Mouse (Mus musculus) v-Abl transformed pro-B cells (cell line): ENCODE measurements around the gene Hsbp1.

ENCODE experiments used
- in situ Hi-C, 2 experiments: fragments of 400-800 bp; cut with MboI; formaldehyde crosslinking; loops; one replicate each; pipeline ENCODE4 v1.15.1; 2025; ENCODE audit not compliant: unreplicated experiment in 2 of 2

Hsbp1 gene

DNA sequence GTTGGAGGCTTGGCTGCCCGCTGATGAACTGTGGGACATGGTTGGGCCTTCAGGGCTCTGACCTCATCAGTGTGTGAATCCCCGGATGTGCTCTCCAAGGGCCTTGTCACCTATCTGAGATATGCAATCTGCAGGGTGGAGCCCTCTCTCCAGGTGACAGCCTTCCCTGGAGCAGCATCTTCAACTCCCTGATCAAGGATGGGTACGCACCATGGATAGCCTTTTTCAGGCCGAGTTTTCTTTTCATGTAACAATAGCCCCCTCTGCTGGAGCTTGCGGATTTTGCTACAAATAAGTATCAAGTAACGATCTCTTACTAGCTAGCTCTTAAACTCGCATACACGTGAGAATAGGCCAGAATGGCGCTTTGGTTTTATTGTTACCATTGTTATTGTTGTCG lies 40.2 kb downstream of the Hsbp1 start:
- in situ Hi-C loops = loop anchor here (5.0 to 10.0 kb wide), 5 partner anchors 72 to 300 kb away; partner anchors contain the start of gene Taf1c (in 1 of the 2)

DNA sequence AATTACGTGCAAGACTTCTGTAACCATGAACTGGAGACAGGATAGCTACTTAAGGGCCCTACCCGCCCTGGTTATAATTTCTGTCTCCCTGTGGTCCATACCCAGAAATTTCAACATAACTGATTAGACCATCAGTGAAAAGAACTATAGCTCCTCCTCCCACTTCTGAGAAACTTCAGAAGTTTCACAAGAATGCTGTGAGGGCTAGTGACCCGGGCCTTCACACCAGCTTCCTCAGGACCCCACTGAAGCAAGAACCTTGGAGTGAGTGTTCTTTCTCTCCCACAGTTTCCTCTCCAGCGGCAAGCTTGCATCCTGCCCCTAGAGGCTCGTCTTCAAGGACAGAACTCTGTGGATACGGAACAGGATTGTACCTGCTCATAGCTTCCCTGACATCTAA lies 41.6 kb downstream of the Hsbp1 start:
- in situ Hi-C loops = loop anchor here (10.0 kb wide), 3 partner anchors 161 to 299 kb away; partner anchors contain the start of gene Taf1c (in 1 of the 2)

DNA sequence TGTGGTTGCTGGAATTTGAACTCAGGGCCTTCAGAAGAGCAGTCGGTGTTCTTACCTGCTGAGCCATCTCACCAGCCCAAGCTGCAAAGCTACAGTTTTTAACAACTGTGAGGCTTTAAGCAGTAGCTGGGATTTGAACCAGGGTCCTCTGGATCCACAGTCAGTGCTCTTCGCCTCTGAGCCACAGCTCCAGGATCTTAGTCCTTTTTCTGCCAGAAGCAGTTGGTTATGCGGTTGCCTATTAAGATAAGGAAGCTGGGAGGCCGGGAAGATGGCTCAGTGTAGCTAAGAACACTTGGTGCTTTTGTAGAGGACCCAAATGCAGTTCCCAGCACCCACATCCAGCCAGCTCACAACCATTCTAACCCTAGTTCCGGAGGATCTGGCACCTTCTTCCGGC lies 42.7 kb downstream of the Hsbp1 start:
- in situ Hi-C loops = loop anchor here (10.0 kb wide), 3 partner anchors 162 to 298 kb away; partner anchors contain the start of gene Taf1c (in 1 of the 2)

GRCm38 (mm10) chr8:119394097-119394496 lies 49.8 kb downstream of the Hsbp1 start:
- in situ Hi-C loops = no loop called here

DNA sequence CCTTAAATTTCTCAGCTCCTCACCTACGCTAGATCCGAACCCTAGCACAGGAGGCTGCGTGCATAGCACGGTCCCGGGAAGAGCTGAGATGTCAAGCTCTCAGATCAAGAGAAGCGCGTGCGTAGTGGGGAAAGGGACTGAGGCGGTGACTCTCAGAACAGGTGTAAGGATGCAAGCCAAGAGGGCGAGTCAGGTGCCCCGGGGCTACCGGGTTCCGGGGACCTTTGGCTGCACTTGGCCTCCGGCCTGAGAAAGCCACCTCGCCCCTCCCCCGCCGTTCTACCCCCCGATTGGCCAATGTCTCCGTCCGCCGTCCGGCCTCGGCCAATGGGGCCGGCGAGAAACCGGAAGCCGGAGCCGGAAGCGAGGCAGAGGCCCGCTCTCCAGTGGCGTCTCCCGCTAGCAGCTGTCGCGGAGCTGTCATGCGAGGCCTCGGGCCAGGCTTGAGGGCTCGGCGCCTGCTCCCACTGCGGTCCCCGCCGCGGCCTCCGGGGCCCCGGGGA lies 50.3 kb downstream of the Hsbp1 start, which contains the start of gene Mlycd:
Mlycd (plus strand) TSS at position 355 of the 503 bp plus-strand sequence.
- in situ Hi-C loops = no loop called here

DNA sequence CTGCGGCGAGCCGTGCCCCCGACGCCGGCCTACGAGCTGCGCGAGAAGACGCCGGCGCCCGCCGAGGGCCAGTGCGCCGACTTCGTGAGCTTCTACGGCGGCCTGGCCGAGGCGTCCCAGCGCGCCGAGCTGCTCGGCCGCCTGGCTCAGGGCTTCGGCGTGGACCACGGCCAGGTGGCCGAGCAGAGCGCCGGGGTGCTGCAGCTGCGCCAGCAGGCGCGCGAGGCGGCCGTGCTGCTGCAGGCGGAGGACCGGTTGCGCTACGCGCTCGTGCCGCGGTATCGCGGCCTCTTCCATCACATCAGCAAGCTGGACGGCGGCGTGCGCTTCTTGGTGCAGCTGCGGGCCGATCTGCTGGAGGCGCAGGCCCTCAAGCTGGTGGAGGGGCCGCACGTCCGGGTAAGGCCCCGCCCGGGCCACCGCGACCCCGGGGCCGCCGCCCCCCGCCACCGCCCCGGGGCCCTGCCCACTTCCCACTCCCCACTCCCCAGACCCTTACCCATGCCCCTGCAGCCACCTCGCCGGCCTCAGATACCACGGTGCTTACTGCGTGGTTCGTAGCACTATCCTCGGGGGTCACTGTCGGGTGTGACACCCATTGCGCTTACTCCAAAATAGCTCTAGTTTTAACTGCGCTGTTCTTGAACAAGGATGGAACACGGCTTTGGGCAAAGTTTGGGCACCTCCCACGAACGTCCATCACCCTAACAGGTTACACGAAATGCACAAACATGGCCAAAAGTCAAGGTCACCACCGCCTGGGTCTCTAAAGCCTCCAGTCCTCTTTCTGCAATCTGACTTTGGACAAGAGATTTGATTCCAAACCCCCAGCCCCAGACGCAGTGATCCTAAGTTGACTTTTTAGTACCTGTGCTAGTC lies 51.0 kb downstream of the Hsbp1 start:
- in situ Hi-C loops = no loop called here
